Mouse (Mus musculus): ENCODE measurements around the gene Tbc1d8b.
"Not testable (repeated sequence)": the region's sequence is repeated elsewhere in the genome, so short reads cannot be mapped to it uniquely, and the experiment has no call there.

Tbc1d8b gene

DNA sequence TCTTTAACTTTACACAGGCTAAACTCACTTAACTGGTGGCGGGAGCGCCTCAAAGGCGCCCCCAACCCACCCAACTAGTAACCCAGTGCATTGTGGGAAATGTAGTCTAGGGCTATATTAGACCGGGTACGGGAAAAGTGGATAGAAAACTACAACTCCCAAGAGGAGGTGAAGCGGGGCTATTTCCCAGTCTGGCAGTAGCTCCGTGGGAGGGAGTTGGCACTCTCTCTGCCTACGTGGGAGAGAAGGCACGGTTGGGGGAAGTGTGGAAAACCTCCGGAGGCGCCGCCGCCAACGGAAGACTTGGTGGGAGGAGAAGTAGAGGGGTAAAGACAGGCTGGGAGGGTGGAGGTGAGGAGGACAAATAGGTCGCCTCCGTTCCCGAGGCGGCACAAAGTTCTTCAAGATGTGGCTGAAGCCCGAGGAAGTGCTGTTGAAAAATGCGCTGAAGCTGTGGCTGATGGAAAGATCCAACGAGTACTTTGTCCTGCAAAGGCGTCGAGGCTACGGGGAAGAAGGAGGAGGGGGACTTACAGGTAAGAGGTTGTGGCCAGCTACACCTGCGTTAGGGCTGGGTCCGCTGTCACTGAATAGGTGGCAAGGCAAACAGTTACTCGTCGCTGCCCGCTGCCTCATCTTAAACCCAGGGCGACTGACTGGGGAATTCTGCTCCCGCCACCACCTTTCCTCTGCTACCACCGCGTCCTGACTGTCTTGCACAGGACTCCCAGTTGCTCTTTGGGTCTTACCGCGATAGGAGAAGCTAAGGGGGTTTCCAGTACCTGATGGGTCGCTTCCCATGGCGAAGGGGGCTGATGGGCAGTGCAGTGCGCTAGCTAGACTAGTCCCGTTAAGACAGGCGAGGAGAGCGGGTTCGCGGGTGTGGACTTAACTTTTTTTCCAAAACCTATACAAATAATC lies at the start of gene Tbc1d8b:
Gene Tbc1d8b (plus strand): TSS at position 222 of the 921 bp plus-strand sequence.
- DNase-seq (ENCODE audit: low spot score): peak; percentile 20

DNA sequence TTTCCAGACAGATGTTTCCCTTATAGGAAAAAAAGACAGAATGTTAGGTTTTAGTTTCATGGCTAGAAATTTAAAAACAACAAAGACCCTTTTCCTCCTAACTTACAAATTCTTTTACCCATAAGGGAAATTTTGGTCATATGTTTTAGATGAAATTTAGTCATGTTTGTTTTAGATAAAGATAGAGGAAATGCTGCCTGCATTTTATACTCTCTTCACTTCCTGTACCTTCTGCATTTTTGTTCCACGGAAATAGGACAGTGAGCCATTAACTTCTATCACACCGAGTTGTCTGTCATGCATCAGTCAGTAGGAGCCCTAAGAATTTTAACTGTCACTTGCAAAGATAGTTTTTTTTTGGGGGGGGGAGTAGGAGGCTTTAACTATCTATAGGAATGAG lies 45.1 kb upstream of the Tbc1d8b start:
- no peak for DNase-seq (ENCODE audit: low spot score)

DNA sequence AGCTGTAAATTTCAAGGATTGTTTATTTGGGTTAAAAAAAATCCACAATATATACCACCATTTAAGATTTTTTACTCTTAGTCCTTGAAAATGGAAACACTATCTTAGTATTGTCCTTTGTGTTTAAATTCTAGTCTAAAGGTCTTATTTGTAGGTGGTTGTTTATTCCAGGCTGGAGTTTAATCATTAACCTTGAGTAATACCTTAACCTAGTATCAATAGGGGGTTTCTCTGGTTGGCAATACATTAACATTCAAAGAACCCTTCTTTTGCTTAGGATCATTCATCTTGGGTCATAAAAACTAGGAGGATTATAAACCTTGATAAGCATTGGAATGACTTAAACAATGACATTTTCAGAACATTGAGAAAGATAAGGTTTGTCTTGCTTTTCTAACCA lies 44.4 kb upstream of the Tbc1d8b start:
- no peak for DNase-seq (ENCODE audit: low spot score)

DNA sequence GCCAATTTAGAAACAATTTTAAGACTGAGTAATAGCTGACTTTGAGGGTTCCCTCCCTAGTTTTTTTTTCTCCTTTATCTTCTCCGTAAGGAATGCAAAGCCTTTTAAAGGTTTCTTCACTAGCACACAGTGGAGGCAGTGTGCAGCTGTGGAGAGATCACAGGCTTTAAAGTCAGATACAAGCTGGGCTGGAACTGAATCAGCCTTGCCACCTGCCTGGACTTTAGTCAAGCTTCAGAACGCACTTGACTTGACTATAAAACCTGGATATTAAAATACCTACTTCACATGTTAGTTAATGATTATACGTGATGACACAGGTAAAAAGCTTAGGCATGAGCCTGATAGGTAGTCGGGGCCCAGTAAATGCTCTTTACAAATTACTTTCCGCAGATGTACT lies 32.6 kb upstream of the Tbc1d8b start:
- DNase-seq (ENCODE audit: low spot score): no peak

DNA sequence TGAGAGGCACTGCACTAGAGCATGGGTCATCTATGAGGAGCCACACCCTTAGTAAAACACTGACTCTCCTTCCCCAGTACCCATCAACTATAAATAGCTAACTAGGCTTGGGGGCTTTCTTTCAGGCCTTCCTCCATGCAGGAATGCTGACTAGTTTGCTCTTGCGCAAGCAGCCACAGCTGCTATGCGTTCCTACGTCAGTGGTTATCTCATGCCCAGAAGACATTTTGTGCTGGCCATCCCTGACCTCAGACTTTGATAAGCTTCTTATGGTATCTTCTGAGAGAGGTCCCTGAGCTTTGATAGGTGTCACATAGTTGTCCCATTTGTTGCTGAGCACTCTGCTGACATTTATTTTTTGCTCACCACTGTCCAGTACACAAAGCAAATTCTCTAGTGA lies 31.5 kb upstream of the Tbc1d8b start:
- no peak for DNase-seq (ENCODE audit: low spot score)

DNA sequence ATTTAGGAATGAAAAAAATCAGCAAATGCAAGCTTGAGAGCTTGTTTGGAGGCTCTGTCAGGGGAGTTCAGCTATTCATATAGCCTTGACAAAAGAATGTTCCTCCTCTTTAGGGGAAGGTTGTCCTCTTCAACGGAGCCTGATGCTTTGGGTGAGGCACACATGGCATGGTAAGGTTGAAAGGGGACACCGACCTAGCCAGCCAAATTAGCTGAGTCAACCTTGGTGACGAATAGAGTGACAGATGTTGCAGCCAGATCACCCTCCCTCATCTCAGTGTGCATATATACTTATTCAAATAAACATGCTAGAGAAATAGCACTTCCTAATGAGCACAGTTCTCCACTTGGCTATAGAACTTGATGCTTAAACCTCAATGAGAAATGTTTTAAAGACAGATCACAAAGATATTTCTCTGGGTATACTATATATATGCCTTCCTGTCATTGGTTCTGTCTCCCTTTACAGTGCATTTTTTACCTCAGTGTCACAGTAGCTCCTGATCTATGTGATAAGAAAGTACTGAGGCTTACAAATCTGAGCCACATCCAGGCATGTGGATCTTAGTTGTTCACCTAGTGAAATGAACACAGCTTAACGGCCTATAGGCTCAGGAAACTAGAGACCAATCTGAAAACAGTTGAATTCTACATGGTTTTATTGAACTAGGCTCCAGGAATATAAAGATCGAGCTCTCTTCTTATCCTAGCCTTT lies 30.3 kb upstream of the Tbc1d8b start:
- DNase-seq (ENCODE audit: low spot score): no peak

DNA sequence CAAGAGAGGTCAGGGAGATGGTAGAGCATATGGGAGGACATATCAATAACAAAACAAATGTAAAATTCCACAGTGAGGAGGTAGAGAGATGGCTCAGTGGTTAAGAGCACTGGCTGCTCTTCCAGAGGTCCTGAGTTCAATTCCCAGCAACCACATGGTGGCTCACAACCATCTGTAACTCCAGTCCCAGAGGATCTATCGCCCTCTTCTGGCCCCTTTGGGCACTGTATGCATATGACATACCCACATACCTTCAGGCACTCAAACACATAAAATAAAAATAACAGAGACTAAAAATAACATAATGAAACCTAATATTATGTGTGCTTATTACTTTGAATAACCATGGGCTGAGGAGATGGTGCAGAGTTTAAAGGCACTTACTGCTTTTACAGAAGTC lies 22.7 kb upstream of the Tbc1d8b start:
- no peak for DNase-seq (ENCODE audit: low spot score)

DNA sequence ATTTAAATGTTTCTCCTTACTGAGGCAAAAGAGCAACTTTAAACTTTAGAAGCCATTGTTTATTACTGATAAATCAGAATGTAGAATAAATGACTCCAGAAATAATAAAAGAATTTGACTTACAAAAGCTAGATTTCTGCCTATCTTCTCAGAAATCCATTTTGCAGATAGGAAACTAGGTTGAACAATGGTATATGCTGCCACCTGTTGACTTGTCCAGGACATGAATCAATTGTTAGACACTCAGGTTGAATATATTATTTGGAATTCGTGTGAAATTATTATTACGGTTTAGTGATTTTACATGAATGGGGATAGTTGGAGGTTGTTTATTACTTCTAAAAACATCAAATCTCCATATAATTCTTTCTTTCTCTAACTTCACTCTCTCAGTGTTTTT lies 19.0 kb upstream of the Tbc1d8b start:
- no peak for DNase-seq (ENCODE audit: low spot score)

DNA sequence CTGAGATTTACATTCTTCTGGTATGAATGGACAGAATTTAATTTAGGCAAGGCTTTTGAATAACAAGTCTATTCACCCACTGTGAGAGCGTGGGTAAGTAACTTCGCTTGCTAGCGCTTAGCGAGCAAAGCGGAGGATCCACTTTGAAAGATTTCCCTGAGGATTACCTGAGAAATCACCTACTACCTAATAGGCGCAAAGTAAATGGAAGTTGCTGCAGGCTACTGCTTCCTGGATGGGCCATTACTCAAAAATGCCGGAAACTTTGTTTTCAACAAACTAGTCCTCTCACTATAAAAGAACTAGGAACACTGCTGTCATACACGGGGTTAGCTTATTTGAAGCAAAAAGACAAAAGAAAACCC lies 404 bp upstream of the Tbc1d8b start:
- no peak for DNase-seq (ENCODE audit: low spot score)

DNA sequence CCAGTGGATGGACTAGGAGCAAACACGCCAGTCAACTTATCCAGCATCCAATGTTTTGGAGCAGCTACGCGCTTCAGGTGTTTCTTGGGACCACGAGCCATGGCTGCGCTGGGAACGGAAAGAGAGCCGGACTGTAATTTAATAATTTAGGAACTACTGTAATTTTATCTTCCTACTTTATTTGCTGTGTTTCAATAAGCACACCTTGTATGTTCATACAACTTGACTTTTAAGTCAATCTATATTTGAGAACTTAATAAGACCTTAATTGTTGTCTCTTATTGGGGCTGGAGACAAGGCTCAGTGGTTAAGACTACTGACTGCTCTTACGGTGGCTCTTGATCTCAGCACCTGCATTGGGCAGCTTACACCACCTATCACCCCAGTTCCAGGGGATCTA lies 29.6 kb downstream of the Tbc1d8b start, which contains the start of gene Gm15013:
Gene Gm15013 (minus strand): TSS at position 101 of the 400 bp plus-strand sequence.
- no peak for DNase-seq (ENCODE audit: low spot score)

DNA sequence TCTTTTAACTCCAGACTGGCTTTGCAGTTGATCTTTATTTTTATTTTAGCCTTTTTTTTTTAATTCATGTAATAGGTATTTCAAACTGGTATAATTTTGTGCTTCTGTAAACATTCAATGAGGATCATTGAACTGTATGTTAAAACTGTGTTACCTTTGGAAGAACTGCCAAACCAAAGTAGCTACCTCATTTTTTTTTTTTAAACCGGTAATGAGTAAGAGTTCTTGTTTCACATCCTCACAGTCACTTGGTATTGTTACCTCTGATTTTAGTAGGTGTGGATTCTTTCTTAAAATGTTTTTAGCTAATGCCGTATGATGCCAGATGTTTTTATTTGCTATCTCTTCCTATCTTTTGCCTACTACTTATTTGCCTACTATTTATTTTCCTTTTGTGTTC lies 37.6 kb downstream of the Tbc1d8b start:
- DNase-seq (ENCODE audit: low spot score): no peak

DNA sequence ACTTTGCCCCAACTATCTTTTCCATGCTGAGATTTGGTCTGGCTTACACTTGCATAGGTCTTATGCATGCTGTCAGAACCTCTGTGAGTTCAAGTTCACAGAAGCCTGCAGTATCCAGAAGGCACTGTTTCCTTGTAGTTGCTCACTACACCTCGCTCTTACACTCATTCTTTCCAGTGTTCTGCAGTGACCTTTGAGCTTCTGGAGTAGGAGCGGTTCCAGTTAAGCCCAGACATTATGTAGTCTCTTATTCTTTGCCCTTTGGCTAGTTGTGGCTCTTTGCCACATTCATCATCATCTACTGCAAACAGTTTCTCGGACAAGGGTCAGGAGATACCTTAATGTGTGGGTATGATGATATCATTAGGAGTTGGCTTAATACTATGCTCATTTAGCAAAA lies 45.7 kb downstream of the Tbc1d8b start:
- no peak for DNase-seq (ENCODE audit: low spot score)

DNA sequence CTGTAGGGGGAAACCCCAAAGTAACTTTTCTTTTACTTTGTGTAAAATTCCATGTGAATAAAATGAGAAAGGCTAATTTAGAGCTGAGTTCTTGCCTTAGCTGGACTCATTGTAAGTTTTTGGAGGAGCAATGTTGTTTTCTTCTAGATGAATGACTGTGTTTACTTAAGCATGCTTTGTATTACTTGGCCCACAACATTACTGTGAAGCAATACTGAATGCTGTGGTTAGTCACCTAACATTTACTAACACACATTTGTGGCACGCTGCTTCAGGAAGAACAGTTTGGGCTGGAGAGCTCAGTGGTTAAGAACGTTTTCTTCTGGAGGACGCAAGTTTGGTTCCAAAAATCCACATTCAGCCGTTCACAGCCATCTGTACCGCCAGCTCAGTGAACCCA lies 52.3 kb downstream of the Tbc1d8b start:
- no peak for DNase-seq (ENCODE audit: low spot score)

DNA sequence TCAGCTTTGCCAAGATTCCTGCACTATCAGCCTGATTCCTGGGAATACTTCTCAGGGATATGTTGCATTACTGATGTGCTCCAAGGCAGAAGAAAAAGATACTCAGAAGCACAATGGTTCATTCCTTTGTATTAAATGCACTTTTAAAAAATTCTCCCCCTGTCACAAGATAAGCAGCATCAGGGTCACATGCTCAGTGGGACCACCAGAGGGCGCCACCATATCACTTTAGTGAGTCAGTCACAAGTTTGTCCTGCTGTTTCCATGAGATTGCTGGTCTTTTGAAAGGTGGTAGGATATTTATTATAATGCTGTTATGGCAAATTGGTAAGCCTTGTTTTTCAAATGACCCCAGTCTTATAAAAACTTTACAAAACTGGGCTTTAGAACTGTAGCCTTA lies 67.1 kb downstream of the Tbc1d8b start:
- no peak for DNase-seq (ENCODE audit: low spot score)

DNA sequence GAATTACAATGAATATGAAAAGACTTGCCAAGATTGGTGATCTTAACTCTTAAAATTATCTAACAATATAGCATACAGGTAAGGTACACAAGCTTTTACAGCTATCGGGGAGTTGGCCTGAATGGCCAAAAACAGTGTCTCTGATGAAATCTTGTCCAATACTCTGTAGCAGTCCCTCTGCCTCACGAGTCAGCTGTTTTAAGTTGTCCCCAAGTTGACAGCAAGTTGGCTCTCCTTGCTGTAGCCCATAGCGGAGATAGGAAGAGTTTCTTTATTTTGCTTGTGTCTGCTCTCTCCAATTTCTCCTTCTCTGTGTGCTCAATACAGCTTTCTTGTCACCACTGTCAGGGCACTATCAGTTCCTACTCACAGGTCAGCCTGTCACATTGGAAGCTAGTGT lies 73.8 kb downstream of the Tbc1d8b start:
- DNase-seq (ENCODE audit: low spot score): not testable (repeated sequence)

DNA sequence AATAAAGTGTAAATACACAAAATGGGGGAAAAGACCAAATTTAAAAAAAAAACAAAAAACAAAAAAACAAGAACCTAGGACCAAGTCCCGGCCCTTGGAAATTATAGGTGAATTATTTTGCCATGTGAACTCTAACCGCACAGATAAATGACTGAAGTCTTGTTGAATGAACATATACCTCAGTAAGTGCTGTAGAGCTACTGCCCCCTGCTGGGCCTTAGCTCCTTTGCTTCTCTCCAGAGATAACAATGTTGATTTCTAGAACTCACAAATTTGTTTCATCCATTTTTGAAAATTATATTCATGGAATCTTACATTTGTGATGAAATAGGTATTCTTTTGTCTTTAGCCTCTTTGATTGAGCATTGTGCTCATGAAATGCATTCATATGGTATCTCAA lies 77.8 kb downstream of the Tbc1d8b start:
- DNase-seq (ENCODE audit: low spot score): no peak

DNA sequence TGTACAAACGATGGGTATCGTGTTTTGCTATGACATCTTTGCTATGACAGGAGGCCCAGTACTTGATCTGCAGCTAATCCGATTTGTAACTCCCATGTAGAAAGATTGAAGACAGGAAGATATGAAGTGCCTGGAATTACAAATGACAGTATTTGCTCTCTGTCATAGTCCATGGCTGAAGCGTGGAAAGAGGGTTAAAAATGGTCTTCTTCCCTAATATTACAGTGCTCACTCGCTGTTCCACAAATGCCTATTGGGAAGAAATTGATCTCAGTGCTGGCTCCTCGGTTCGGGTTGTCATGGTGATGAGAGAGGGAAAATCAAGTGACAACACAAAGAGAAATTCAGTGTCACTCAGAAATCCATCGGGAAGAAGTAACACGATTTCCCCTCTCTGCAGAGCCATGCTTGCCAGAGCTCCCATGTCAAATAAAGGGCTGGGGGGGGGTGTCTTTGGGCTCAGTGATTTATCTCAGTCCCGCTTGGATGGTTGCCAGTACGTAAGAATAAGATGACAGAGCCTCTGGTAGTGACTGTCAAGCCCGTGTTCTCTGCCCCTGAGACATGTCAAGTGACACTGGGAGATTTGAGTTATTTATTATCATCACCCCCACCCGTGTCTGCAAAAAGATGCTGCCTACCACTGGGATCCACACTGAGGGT lies 85.3 kb downstream of the Tbc1d8b start:
- no peak for DNase-seq (ENCODE audit: low spot score)

DNA sequence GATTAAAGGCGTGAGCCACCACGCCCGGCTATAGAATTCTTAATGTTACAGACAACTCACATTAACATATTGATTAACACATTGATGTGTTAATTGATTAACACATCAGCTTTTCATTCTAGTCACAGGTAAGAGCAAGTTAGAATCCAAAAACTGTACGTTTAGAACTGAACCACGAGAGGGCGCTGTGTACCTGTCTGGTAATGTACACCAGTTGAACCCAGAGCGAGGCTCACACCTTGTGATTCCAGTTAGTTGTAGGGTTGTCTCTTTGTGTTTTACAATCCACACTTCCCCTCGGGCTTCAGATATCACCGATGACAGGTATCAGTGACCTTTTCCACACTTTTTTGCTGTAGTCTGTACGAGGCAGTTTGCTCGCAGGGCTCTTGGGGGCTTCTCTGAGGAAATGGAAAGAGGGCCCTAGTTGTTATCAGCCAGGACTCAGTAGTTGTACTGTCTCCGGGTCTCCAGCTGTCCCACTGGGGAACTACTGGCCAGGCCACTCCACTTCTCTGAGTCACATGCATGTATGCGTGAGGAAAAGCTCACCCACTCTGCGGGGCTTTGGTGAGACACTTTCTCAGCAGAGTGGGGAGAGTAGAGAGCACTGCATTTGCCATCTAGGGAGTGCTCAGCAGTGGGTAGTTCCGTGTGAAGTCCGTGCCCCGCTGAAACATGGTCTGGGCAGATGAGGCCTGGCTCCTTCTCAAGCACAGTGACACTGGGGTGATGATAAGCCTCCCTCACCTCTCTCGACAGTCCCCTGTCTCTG lies 89.7 kb downstream of the Tbc1d8b start:
- DNase-seq (ENCODE audit: low spot score): no peak

DNA sequence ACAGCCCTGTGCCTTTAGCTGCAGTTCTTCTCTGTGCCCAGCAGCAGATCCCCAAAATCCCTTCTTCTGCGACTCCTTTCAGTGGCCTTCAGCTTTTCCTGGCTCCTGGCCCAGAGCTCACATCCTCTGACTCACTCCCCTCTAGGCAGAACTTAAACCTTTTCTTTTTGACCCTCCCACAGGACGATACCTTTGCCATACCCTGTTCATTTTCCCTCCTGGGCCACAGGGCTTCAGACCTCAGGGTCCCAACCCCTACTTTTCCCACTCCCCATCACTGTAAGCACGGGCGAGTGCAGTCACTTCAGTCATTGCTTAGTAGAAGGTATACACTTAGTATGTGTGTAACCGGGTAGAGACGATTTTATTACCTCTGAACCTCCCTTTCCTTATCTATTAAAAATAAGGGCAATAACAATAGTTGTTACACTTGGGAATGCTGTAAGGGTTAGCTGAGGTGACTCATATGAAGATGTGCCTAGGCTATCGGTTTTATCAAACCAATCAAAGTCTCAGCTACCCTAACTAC lies 90.4 kb downstream of the Tbc1d8b start:
- DNase-seq (ENCODE audit: low spot score): no peak

DNA sequence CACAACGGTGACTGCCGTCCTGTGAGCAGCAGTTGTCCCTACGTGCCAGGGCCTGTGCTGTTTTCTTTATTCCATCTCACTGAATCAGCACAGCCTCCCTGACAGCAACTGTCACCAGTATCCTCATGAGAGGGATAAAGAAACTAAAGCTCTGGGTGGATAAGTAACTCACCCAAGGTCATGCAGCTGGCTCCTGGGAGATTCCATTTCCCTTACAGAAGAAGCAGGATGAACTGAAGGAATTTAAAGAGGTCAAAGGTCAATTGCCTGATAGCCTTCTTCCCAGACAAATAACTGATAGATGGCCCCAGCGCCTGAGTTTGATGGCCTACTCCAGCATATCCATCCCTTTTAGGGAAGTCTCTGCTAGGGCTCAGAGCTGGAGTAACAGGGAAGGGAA lies 92.6 kb downstream of the Tbc1d8b start:
- no peak for DNase-seq (ENCODE audit: low spot score)

DNA sequence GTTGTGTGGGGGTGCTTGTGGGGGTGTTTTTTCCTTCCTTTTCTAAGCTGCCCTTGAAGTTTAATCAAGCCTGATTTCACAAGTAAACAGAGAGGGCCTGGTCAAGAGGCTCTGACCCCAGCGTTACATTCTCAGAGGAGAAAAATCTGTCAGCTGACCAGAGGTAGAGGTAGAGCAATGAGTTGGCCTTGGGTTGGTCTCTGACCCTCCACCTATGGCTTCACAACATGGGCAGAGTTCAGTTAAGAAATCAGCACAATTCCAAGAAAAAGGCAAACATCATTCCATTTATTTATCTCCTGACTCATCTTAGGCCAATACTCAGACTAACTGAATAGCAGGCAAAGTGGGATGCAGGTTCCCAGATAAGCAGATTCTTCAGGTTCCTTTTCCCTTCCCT lies 94.1 kb downstream of the Tbc1d8b start:
- DNase-seq (ENCODE audit: low spot score): no peak

DNA sequence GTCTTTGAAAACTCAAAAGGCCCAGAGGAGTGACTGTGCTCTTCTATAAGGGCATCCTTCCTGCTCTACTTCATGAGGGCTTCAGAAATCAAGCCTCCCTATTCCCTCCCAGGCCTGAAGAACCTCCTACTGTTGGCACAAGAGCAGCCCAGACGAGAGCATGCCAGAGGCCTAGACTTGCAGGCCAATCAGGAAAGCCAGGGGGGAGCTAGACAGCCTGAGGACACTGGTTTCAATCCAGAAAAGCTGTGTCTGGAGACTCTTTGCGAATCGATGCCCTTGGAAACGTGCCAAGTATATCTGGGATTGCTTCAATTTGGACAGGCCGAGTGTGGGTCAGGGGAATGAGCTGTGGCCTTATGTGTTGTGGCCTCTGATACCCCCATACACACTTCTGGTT lies 94.6 kb downstream of the Tbc1d8b start:
- DNase-seq (ENCODE audit: low spot score): no peak

All from ovary, postnatal 10 days (tissue).